Mouse (Mus musculus) 3134 (cell line): ENCODE data around the gene Syn2.

Experiments used
- DNase-seq: peaks from one replicate; pipeline ENCODE4 v3.0.0-alpha.2; 2011; ENCODE audit warnings: low spot score; ENCODE audit not compliant: insufficient read length; ENCODE audit errors: extremely low read depth

Syn2 gene

DNA sequence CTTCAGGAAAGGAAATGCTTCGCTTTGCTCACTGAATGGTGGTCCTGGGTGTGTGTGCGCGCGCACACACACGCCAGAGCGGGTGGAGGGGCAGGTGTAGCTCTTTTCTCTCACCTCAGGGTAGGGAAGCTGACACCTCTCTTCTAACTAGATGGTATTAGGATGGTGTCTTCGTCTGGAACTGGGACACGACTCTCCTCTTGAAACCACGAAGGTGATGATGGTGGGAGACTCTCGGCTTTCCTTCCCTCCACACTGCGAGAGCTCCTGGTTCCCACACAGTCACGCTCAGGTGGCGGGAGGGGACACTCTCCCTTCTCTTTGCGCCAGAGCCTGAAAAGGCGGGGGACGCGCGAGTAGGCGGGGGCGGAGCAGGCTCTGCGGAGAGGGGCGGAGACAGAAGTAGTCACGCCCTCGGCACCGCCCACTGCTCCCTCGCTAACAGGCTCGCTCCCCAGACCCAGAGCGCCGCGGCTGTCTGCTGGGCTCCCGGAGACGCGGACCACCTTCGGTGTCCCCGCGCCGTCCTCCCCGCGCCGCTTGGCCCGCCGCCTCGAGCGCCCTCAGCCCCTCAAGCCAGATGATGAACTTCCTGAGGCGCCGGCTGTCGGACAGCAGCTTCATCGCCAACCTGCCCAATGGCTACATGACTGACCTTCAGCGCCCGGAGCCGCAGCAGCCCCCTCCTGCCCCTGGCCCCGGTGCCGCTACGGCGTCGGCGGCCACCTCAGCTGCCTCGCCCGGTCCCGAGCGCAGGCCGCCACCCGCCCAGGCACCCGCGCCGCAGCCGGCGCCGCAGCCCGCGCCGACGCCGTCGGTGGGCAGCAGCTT lies at the start of gene Syn2:
Gene Syn2, plus strand, starts transcription at position 402 of the 831 bp plus-strand sequence.
- peak; percentile 15 for DNase-seq

DNA sequence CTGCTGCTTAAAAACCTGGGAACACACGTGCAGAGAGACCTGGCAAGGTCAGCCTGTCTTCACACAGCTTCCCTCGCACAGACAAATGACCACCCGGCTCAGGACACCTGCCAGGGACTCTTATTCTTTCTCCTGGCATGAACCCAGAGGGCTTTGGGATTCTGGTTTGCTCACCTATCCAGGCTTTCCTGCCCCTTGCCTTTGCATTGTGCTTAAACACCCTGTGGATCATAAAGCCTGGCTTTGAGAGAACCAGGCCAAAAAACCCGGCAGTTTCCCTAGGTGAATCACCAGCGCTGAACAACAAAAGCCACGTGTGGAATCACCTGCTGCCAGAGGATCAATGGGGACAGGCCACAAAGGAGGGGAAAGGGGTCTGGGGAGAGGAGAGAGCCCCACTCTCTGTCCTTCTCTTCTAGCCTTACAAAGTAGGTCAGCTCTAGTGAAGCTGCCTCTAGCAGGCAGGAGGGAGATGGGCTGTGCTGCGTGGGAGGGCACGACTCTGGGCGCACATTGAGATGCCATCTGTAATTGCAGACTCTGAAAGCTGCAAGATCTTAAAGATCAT lies 49.3 kb upstream of the Syn2 start:
- no peak for DNase-seq

- DNase-seq: no peak
These were observed 46.2 kb upstream of the Syn2 start for GRCm38 (mm10) chr6:115088314-115089106.

- DNase-seq: no peak
These were observed 43.0 kb upstream of the Syn2 start for GRCm38 (mm10) chr6:115091737-115092136.

- DNase-seq: no peak
These were observed 32.2 kb upstream of the Syn2 start for GRCm38 (mm10) chr6:115102542-115102941.

GRCm38 (mm10) chr6:115111426-115111825 lies 23.3 kb upstream of the Syn2 start:
- DNase-seq: no peak

- no peak for DNase-seq
These were observed 12.5 kb upstream of the Syn2 start for GRCm38 (mm10) chr6:115122181-115122580.

DNA sequence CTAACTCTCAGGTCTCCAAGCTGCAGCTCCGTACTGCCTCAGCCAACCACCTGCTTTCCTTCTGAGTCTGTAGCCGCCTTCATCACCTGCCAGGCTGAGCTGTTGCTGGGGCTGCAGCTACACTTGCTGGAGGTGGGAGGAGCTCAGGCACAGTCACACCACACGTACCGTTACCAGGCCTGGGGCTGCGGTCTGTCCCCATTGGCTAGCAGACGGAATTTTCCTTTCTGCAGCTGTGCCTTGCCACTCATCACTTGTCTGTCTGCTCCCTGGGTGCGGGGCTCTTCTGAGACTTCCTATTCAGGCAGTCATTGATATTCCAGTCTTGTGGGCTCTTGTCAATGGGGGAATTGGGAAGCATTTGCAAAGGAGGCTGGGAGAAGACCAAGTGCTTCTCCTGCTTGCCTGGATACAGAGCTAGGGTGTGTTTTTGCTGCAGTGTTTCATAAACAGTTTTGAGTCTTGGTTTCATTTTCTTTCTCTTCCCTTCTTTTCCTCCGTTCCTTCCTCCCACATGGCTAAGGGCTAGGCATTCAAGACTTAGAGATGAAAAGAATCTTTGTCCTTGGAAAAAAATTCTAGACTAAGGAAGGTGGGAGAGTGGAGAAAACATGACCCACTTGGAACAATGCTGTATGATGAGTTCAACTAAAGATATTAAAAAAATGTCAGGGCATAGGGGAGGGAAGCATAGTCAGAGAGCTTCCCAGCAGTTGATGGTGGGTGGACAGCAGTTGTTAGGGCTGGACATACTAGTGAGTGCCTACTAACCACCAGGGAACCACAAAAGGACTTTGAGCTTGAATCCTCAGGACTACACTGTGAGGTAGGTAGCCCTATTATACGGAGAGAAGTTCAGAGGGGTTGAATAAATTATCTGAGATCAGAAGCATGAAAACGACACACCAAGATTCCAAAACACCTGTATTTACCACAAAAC lies 11.2 kb upstream of the Syn2 start:
- peak; percentile 77 for DNase-seq

GRCm38 (mm10) chr6:115124675-115125357 lies 9.9 kb upstream of the Syn2 start:
- no peak for DNase-seq

DNA sequence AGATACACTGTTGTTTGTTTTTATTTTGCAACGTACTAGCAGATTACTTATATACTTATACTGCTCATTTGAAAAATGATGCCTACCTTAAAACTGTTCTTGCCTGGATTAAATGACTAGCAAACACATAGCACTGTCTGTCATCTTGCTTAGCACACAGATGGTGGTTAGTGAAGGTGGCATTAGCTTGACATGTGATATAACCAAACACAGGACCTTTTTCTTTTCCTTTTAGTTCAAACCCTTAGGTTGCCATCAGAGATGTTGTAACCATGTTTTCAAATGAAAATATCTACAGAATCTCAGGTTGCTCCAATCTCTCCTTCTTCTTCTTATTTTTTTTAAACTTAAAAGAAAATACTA lies 9.4 kb upstream of the Syn2 start:
- DNase-seq: no peak

DNA sequence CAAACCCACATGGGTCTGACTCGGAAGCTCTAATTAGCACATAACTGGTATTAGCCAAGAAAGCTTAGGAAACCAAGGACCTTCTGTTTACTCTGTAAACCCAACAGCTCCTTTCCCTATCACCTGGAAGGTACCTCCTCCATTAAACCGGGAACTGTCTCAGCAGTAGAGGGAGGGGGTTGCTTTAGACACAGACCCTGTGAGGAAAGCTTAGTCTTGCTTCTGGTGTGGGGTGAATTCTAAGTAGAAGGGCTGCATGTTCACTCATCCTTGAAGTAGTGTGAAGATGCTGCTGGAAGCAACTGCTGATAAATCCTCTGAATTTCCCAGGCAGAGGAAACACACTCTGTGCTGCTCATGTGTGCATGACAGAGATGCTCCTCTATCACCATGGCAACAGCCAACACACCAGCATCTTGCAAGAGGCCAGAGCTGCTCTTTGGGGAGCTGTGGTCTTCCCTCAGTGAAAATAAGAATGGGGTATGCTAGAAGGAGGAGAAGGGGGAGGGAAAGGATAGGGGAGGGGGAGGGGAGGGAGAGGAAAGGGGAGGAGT lies 8.4 kb upstream of the Syn2 start:
- DNase-seq: no peak

DNA sequence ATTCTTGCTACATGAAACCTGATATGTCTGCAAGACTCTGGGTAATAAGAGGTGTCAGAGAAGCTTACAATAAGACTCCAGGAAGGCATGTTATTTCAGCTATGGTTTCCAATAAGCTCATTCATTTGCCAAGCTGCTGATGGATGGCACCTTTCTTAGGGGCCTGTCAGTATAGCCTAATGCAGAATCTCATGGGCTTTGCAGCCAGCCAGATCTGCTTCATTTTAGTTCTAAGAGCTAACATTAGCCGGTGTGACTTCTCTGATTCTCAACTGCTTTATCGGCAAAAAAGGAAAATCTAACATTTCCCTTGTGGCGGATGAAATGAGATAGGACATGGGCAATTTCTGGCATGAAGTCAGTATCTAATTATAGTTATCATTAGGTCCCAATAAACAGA lies 7.9 kb upstream of the Syn2 start:
- DNase-seq: no peak

DNA sequence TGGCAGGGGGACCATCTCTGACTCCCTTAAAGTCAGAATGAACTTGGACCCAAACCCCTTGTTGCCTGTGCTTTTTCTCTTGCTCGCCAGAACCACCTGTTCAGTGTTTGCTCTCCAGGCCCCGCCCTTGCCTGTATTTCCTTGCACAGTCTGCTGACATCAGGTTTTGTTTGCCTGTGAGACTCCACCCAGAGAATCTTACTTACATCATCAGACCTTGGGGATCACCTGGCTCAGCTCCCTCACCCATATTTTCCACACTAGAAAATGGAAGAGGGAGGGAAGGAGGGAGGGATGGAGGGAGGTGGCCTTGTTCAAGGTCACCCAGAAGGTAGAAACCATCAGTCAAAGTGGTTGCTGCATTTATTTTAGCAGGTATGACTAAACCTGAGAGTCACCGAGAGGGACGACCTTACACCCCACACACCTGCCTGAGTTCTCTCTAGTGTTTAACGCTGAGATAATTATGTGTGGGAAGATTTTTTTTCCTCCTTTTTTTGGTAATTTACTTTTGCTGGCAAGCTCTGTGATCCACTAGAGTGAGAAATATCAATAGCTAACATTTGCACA lies 7.4 kb upstream of the Syn2 start:
- no peak for DNase-seq

GRCm38 (mm10) chr6:115135332-115135649 lies 589 bp downstream of the Syn2 start:
- DNase-seq: peak; percentile 14

- no peak for DNase-seq
These were observed 1.5 kb downstream of the Syn2 start for GRCm38 (mm10) chr6:115136156-115136555.

DNA sequence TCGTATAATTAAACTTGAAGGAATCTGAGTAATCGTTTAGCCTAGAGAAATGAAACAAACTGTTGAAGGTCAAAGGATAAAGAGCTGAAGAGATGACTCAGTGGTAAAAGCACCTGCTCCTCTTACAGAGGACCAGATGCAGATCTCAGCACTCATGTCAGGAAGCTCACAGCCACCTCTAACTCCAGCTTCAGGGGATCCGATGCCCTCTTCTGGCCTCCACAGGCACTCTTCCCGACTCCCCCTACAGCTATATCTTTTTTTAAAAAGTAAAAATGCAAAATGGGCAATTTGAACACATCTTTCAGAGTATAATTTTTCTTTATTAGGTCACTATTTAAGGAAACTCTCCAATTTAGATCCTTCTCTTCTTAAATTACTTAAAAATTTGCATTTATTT lies 6.7 kb downstream of the Syn2 start:
- DNase-seq: no peak

- no peak for DNase-seq
These were observed 26.5 kb downstream of the Syn2 start for GRCm38 (mm10) chr6:115161175-115161574.

DNA sequence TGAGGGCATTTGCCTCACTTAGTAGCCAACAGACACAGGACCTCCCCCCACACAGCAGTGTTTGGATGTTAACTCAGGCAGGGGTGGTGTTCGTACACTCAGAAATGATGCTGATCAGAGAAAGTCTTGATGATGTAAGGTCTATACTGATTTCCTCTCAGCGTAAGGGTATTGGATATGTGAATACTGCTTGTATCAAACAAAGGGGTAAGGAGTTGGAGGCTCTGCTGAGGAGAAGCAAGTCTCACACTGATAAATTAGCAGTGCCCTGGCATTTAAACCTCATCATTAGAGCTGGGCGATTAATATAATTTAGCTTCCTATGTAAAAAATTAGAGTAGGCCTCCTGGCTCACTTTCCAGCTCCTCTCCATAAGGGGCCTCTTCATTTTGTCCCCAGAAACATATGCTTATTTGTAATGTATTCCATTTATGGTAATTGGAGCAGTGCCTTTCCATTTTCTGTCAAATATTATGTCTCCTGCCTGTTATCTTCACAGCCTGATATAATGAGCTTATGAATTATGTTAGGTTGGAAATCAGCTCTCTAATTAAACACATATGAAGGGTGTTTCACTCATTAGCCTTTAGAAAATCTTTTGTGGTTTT lies 31.3 kb downstream of the Syn2 start:
- DNase-seq: no peak

GRCm38 (mm10) chr6:115168921-115169320 lies 34.2 kb downstream of the Syn2 start:
- DNase-seq: no peak
